Mouse (Mus musculus): ENCODE measurements at regions not wholly inside any gene's neighbourhood (a gene's known extent, or its start where the extent isn't known, plus 50 kb on each side); places are given as distances from the start of the nearest gene placed in this dataset.

GRCm38 (mm10) chr11:38886466-38886865 is 1650.7 kb upstream of the Tenm2 start:
- Histone ChIP-seq H3K9me3 (ENCODE audit: low read length) (no peaks in the 10 kb centered on the region), H3K4me1 (ENCODE audit: insufficient read depth) (no peaks in the 10 kb centered on the region), H3K27ac (ENCODE audit: low read depth) (no peak overlapping the region), H3K4me2 (ENCODE audit: low read depth, low read length) (no peak overlapping the region), H3K4me3 (ENCODE audit: low read depth, low read length) (no peak overlapping the region), H3K27me3 (ENCODE audit: insufficient read depth, low read length) (no peaks in the 10 kb centered on the region), H3K9ac (replicated peaks) (no peak overlapping the region), H3K36me3 (replicated peaks; ENCODE audit: insufficient read depth, low read length) (no peaks in the 10 kb centered on the region)
- ATAC-seq, result no peak
- TF ChIP-seq CTCF (IDR thresholded peaks at IDR 0.05; ENCODE audit: low read depth) (no peak), EP300 (IDR thresholded peaks at IDR 0.05; ENCODE audit: low read depth) (no peak)
- 37% methylated on average over 1 of the region's 1 CpGs for WGBS (ENCODE audit: insufficient replicate concordance)
- no peak for DNase-seq

DNA sequence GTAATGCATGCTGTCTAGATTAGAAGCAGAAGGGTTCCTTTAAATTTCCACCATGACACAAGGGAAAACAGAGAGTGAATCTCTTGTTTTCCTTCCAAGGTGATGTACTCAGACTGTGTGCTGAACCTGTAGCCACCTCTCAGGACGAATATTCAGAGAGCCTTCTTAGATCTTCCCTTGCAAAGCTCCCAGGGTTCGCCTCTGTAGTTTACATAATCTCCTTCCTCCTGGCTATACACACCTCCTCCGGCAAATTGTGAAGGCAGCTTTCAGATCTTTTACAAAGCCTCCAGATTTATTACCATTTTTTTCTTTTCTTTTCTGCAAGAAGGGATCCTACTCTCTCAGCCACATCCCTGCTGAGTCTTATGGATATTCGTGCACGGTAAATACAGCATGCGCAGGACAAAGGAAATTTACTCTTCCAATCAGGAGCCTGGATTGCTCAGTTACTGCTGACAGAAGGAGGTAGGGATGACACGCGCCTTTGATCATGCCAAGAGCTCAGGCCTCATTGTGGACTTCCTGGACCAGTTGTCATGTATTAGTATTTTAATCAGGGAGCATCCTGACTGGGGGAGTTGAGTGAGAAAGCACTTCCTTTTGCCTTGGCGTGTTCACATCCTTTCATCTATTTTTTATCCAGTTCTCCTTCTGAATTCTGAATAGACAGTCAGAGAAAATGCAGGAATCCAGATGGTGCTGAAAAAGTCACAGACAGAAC is 1626.0 kb upstream of the Tenm2 start:
- TF ChIP-seq EP300 (IDR thresholded peaks at IDR 0.05; ENCODE audit: low read depth), result no peak
- no peak for TF ChIP-seq CTCF (IDR thresholded peaks at IDR 0.05; ENCODE audit: low read depth)
- no peak overlapping the region for H3K4me2 ChIP-seq (ENCODE audit: low read depth, low read length)
- H3K4me3 ChIP-seq (ENCODE audit: low read depth, low read length), result no peak overlapping the region
- H3K9ac ChIP-seq (replicated peaks), result no peak overlapping the region
- no peak overlapping the region for H3K27ac ChIP-seq (ENCODE audit: low read depth)
- H3K27me3 ChIP-seq (ENCODE audit: insufficient read depth, low read length), result no peaks in the 10 kb centered on the region
- H3K4me1 ChIP-seq (ENCODE audit: insufficient read depth), result no peaks in the 10 kb centered on the region
- 25% methylated on average over 9 of the region's 9 CpGs for WGBS (ENCODE audit: insufficient replicate concordance)
- ATAC-seq (no peak), DNase-seq (no peak)
- H3K36me3 ChIP-seq (replicated peaks; ENCODE audit: insufficient read depth, low read length), result no peaks in the 10 kb centered on the region
- no peaks in the 10 kb centered on the region for H3K9me3 ChIP-seq (ENCODE audit: low read length)

DNA sequence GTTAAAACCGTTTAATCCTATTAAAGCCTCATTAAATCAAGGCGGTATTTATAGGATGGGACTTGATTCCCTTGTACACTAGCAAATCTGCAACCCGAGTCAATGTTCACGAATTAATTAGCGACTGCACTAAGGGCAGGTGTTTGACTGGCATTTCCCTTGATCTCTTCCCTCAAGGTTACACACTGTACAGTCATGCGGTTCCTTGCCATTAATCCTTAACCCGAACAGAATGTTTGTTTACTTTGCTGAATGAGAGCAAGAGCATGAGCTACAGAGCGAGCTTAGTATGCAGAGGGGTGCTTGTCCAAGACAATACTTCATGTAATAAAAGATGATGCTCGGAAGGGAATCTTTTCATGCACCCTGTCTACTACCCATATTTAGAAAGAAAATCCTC is 1620.9 kb upstream of the Tenm2 start:
- Histone ChIP-seq H3K36me3 (replicated peaks; ENCODE audit: insufficient read depth, low read length) (no peaks in the 10 kb centered on the region), H3K27ac (ENCODE audit: low read depth) (no peak overlapping the region), H3K4me1 (ENCODE audit: insufficient read depth) (no peaks in the 10 kb centered on the region), H3K9me3 (ENCODE audit: low read length) (no peaks in the 10 kb centered on the region), H3K27me3 (ENCODE audit: insufficient read depth, low read length) (no peaks in the 10 kb centered on the region), H3K4me3 (ENCODE audit: low read depth, low read length) (no peak overlapping the region), H3K9ac (replicated peaks) (no peak overlapping the region), H3K4me2 (ENCODE audit: low read depth, low read length) (no peak overlapping the region)
- 61% methylated on average over 9 of the region's 9 CpGs for WGBS (ENCODE audit: insufficient replicate concordance)
- no peak for ATAC-seq
- TF ChIP-seq CTCF (IDR thresholded peaks at IDR 0.05; ENCODE audit: low read depth) (no peak), EP300 (IDR thresholded peaks at IDR 0.05; ENCODE audit: low read depth) (no peak)
- DNase-seq, result no peak

DNA sequence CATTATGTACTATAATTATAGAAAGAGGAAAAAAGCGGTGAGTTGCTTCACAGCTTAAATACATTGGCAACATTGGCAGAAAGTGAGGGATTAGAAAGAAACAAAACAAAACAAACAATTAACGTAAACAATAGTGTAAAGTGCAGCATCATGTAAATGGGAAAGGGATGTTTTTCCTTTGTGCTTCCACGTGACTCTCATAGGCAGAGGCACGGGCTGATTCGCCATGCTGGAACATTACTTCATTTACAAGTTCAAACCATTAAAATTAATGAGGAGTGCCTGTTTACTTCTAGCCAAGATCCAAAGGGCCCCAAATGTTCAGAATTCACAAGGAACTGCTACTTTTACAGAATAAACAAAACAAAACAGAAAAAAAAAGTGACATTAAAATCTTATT is 1593.4 kb upstream of the Tenm2 start:
- Histone ChIP-seq H3K27ac (ENCODE audit: low read depth) (no peak overlapping the region), H3K27me3 (ENCODE audit: insufficient read depth, low read length) (no peaks in the 10 kb centered on the region), H3K4me2 (ENCODE audit: low read depth, low read length) (no peak overlapping the region), H3K9ac (replicated peaks) (no peak overlapping the region), H3K4me1 (ENCODE audit: insufficient read depth) (no peaks in the 10 kb centered on the region), H3K4me3 (ENCODE audit: low read depth, low read length) (no peak overlapping the region), H3K9me3 (ENCODE audit: low read length) (no peaks in the 10 kb centered on the region), H3K36me3 (replicated peaks; ENCODE audit: insufficient read depth, low read length) (no peaks in the 10 kb centered on the region)
- ATAC-seq, result no peak
- TF ChIP-seq EP300 (IDR thresholded peaks at IDR 0.05; ENCODE audit: low read depth) (no peak), CTCF (IDR thresholded peaks at IDR 0.05; ENCODE audit: low read depth) (no peak)
- no peak for DNase-seq
- WGBS (ENCODE audit: insufficient replicate concordance), result 62% methylated on average over 5 of the region's 5 CpGs

DNA sequence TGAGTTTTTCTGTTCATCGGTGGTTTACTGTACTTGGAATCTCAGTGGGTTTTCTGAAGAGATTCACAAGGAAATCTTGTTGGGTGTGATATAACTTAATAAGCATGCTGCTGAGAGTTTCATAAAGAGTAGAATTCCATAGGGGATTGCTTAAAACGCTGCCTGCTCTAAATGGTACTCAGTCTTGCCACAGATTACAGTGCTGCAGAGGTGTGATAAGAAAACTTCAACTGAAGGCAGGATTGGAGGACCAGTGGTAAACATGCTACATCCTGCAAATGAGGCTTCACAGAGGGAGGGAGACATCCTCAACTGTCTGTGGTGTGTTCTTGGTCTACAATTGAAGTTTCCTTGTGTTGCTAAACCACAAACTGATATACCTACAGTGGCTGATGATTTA is 1592.6 kb upstream of the Tenm2 start:
- no peaks in the 10 kb centered on the region for H3K4me1 ChIP-seq (ENCODE audit: insufficient read depth)
- no peaks in the 10 kb centered on the region for H3K27me3 ChIP-seq (ENCODE audit: insufficient read depth, low read length)
- WGBS (ENCODE audit: insufficient replicate concordance), result 44% methylated on average over 2 of the region's 2 CpGs
- no peak overlapping the region for H3K4me3 ChIP-seq (ENCODE audit: low read depth, low read length)
- H3K36me3 ChIP-seq (replicated peaks; ENCODE audit: insufficient read depth, low read length), result no peaks in the 10 kb centered on the region
- no peak overlapping the region for H3K4me2 ChIP-seq (ENCODE audit: low read depth, low read length)
- TF ChIP-seq EP300 (IDR thresholded peaks at IDR 0.05; ENCODE audit: low read depth) (no peak), CTCF (IDR thresholded peaks at IDR 0.05; ENCODE audit: low read depth) (no peak)
- H3K9me3 ChIP-seq (ENCODE audit: low read length), result no peaks in the 10 kb centered on the region
- DNase-seq, result no peak
- H3K9ac ChIP-seq (replicated peaks), result no peak overlapping the region
- no peak overlapping the region for H3K27ac ChIP-seq (ENCODE audit: low read depth)
- no peak for ATAC-seq

DNA sequence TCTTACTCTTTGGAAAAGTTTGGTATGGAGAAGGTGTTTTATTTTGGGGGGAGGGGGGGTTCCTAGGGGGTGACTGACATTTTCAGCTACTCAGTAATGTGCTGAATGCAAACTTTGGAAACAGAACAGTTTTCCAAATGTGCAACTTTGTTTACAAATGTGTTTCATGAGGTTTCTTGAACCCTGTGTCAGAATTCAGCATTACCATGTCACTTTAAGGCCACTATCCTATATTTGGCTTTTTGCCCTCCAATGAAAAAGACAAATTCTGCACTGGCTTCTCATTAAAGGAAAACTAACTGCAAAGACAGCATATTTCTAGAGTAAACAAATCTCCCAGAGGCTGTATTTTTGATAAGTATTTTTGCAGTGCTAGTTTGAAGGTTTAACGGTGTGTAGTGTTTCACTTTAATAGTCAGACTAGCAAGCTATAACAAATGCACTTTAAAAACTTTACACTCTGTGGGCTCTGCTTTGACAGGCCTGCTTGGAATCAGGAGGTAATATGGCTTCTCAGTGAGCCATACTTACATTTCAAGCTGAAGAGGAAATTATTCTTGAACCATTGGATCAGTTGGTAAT is 1589.5 kb upstream of the Tenm2 start:
- Histone ChIP-seq H3K9me3 (ENCODE audit: low read length) (no peaks in the 10 kb centered on the region), H3K27ac (ENCODE audit: low read depth) (no peak overlapping the region), H3K4me1 (ENCODE audit: insufficient read depth) (no peaks in the 10 kb centered on the region), H3K4me3 (ENCODE audit: low read depth, low read length) (no peak overlapping the region), H3K9ac (replicated peaks) (no peak overlapping the region), H3K36me3 (replicated peaks; ENCODE audit: insufficient read depth, low read length) (no peaks in the 10 kb centered on the region), H3K27me3 (ENCODE audit: insufficient read depth, low read length) (no peaks in the 10 kb centered on the region), H3K4me2 (ENCODE audit: low read depth, low read length) (no peak overlapping the region)
- no peak for ATAC-seq
- no peak for DNase-seq
- WGBS (ENCODE audit: insufficient replicate concordance), result 68% methylated on average over 1 of the region's 1 CpGs
- no peak for TF ChIP-seq CTCF (IDR thresholded peaks at IDR 0.05; ENCODE audit: low read depth)

Data from liver, postnatal 0 days (tissue).